Mouse (Mus musculus): ENCODE measurements around the gene Cavin3. TPM values are rescaled to one million over a fixed set of nuclear protein-coding genes. Genes with fewer than 3 reads are reported as not detected.

Cavin3 gene
- polyA plus RNA-seq, 1 experiment from 2014 or later, result 29.2 TPM

- Histone ChIP-seq H3K36me3 (no peaks in the 10 kb centered on the region), H3K4me2 (replicated peaks) (no peak overlapping the region), H3K4me1 (no peaks in the 10 kb centered on the region), H3K27ac (no peak overlapping the region), H3K27me3 (replicated peaks) (no peaks in the 10 kb centered on the region; the same call in 1 of the 2 replicates), H3K9me3 (no peaks in the 10 kb centered on the region), H3K9ac (no peak overlapping the region), H3K4me3 (no peak overlapping the region)
- ATAC-seq (ENCODE audit: low FRiP score, low read depth), result no peak
- 86% methylated on average over 7 of the region's 7 CpGs for WGBS
Observed at GRCm38 (mm10) chr7:105437979-105438772, 43.9 kb downstream of the Cavin3 start.

- Histone ChIP-seq H3K4me2 (replicated peaks) (no peak overlapping the region), H3K9me3 (no peaks in the 10 kb centered on the region), H3K9ac (no peak overlapping the region), H3K27ac (no peak overlapping the region), H3K27me3 (replicated peaks) (no peaks in the 10 kb centered on the region; the same call in 1 of the 2 replicates), H3K4me1 (no peaks in the 10 kb centered on the region), H3K4me3 (no peak overlapping the region), H3K36me3 (no peaks in the 10 kb centered on the region)
- no peak for ATAC-seq (ENCODE audit: low FRiP score, low read depth)
- WGBS, result 86% methylated on average over 22 of the region's 22 CpGs
Observed at GRCm38 (mm10) chr7:105434798-105435197, 47.3 kb downstream of the Cavin3 start.

- no peak overlapping the region for H3K4me2 ChIP-seq (replicated peaks)
- WGBS, result 85% methylated on average over 17 of the region's 17 CpGs
- H3K9ac ChIP-seq, result no peak overlapping the region
- H3K9me3 ChIP-seq, result no peaks in the 10 kb centered on the region
- H3K4me3 ChIP-seq, result no peak overlapping the region
- H3K27ac ChIP-seq, result no peak overlapping the region
- no peak for ATAC-seq (ENCODE audit: low FRiP score, low read depth)
- H3K27me3 ChIP-seq (replicated peaks), result no peaks in the 10 kb centered on the region; the same call in 1 of the 2 replicates
- no peaks in the 10 kb centered on the region for H3K36me3 ChIP-seq
- no peaks in the 10 kb centered on the region for H3K4me1 ChIP-seq
Observed at GRCm38 (mm10) chr7:105433859-105434258, 48.2 kb downstream of the Cavin3 start.

- Histone ChIP-seq H3K4me1 (no peaks in the 10 kb centered on the region), H3K9me3 (no peaks in the 10 kb centered on the region), H3K4me2 (replicated peaks) (no peak overlapping the region), H3K36me3 (no peaks in the 10 kb centered on the region), H3K27ac (no peak overlapping the region), H3K27me3 (replicated peaks) (no peaks in the 10 kb centered on the region; the same call in 1 of the 2 replicates), H3K9ac (no peak overlapping the region), H3K4me3 (no peak overlapping the region)
- WGBS, result 59% methylated on average over 1 of the region's 1 CpGs
- ATAC-seq (ENCODE audit: low FRiP score, low read depth), result no peak
Observed at GRCm38 (mm10) chr7:105432058-105432457, 50.0 kb downstream of the Cavin3 start.

Other genes with a start within 250 kb of the Cavin3 start
- not detected in 2 replicates for gene Olfr688, start 194.2 kb downstream of the Cavin3 start, polyA plus RNA-seq (2016; fragmentation: Nextera tagmentation; extraction: Ambion mirVana)
- not detected in 2 replicates for gene Olfr689, start 171.1 kb downstream of the Cavin3 start, polyA plus RNA-seq (2016; fragmentation: Nextera tagmentation; extraction: Ambion mirVana)
- gene Olfr690, start 148.2 kb downstream of the Cavin3 start, polyA plus RNA-seq (2016; fragmentation: Nextera tagmentation; extraction: Ambion mirVana), result not detected in 2 replicates
- gene Olfr691, start 140.0 kb downstream of the Cavin3 start, polyA plus RNA-seq (2016; fragmentation: Nextera tagmentation; extraction: Ambion mirVana), result 0.34 TPM in 1 of 2 replicates, not detected in the other
- not detected in 2 replicates for gene Olfr692, start 114.1 kb downstream of the Cavin3 start, polyA plus RNA-seq (2016; fragmentation: Nextera tagmentation; extraction: Ambion mirVana)
- gene Gm5901, start 107.3 kb downstream of the Cavin3 start, polyA plus RNA-seq (2016; fragmentation: Nextera tagmentation; extraction: Ambion mirVana), result not detected in 2 replicates
- 40.6 and 41.7 TPM in 2 replicates for gene Fam160a2, start 82.2 kb downstream of the Cavin3 start, polyA plus RNA-seq (2016; fragmentation: Nextera tagmentation; extraction: Ambion mirVana)
- 0.08 and 0.15 TPM in 2 replicates for gene Cnga4, start 77.7 kb downstream of the Cavin3 start, polyA plus RNA-seq (2016; fragmentation: Nextera tagmentation; extraction: Ambion mirVana)
- 0.22 and 0.68 TPM in 2 replicates for gene Cckbr, start 56.6 kb downstream of the Cavin3 start, polyA plus RNA-seq (2016; fragmentation: Nextera tagmentation; extraction: Ambion mirVana)
- 53.8 and 56.6 TPM in 2 replicates for gene Smpd1, start 72.1 kb upstream of the Cavin3 start, polyA plus RNA-seq (2016; fragmentation: Nextera tagmentation; extraction: Ambion mirVana)
- 185 TPM in 2 replicates for gene Apbb1, start 99.4 kb upstream of the Cavin3 start, polyA plus RNA-seq (2016; fragmentation: Nextera tagmentation; extraction: Ambion mirVana)
- 0.23 and 0.38 TPM in 2 replicates for gene Hpx, start 117.8 kb upstream of the Cavin3 start, polyA plus RNA-seq (2016; fragmentation: Nextera tagmentation; extraction: Ambion mirVana)
- 64.4 and 74.5 TPM in 2 replicates for gene Trim3, start 151.3 kb upstream of the Cavin3 start, polyA plus RNA-seq (2016; fragmentation: Nextera tagmentation; extraction: Ambion mirVana)
- gene Timm10b, start 157.8 kb upstream of the Cavin3 start, polyA plus RNA-seq (2016; fragmentation: Nextera tagmentation; extraction: Ambion mirVana), result 140 and 160 TPM in 2 replicates
- gene Arfip2, start 158.1 kb upstream of the Cavin3 start, polyA plus RNA-seq (2016; fragmentation: Nextera tagmentation; extraction: Ambion mirVana), result 76.9 and 77.5 TPM in 2 replicates
- gene Gm45799, start 158.3 kb upstream of the Cavin3 start, polyA plus RNA-seq (2016; fragmentation: Nextera tagmentation; extraction: Ambion mirVana), result 15.5 and 16.6 TPM in 2 replicates
- gene Dnhd1, start 168.5 kb upstream of the Cavin3 start, polyA plus RNA-seq (2016; fragmentation: Nextera tagmentation; extraction: Ambion mirVana), result 1.4 and 1.5 TPM in 2 replicates